Mouse (Mus musculus): ENCODE measurements around the gene Nsg2.

Gene Nsg2

GRCm38 (mm10) chr11:32011867-32012603 is 11.8 kb downstream of the Nsg2 start:
- ATAC-seq (ENCODE audit: insufficient number of reproducible peaks, low FRiP score, low TSS enrichment), result no peak

GRCm38 (mm10) chr11:32013014-32013427 is 12.8 kb downstream of the Nsg2 start:
- no peak for ATAC-seq (ENCODE audit: insufficient number of reproducible peaks, low FRiP score, low TSS enrichment)

DNA sequence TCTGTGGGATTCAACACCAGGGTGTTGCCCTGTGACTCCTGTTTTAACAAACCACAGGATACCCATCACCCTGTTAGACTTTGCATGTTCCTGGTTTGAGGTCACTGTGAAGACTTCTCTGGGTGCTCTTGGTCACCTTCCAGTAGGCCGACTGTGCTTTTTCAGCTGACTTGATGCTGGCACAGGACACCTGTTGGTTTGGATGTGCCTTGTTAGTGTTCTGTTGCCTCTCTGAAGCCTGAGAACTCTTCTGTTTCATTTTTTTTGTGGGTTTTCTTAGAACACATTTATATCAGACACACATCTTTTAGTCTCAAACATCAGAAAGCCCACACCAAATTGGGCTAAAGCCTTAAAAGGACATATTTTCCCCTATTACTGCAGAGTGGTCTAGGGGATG is 13.3 kb downstream of the Nsg2 start:
- ATAC-seq (ENCODE audit: insufficient number of reproducible peaks, low FRiP score, low TSS enrichment), result no peak

DNA sequence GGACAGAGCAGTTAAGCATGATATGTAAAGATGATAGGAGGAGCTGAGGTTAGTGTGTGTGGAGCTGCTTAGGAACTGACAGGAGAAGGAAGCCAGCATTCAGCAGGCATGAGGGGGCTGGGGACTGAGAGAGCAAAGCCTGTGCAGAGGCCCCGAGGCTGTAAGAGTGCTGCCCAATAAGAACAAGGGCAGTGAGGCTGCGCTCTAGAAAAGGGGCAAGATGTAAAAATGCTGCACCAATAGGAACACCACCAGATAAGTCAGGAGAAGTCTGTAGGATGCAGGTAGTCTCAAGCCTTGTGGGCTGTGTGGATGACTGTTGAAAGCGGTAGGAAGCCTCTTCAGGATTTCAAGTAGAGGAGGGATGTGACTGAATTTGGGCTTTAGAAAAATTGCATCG is 17.9 kb downstream of the Nsg2 start:
- ATAC-seq (ENCODE audit: insufficient number of reproducible peaks, low FRiP score, low TSS enrichment), result no peak

DNA sequence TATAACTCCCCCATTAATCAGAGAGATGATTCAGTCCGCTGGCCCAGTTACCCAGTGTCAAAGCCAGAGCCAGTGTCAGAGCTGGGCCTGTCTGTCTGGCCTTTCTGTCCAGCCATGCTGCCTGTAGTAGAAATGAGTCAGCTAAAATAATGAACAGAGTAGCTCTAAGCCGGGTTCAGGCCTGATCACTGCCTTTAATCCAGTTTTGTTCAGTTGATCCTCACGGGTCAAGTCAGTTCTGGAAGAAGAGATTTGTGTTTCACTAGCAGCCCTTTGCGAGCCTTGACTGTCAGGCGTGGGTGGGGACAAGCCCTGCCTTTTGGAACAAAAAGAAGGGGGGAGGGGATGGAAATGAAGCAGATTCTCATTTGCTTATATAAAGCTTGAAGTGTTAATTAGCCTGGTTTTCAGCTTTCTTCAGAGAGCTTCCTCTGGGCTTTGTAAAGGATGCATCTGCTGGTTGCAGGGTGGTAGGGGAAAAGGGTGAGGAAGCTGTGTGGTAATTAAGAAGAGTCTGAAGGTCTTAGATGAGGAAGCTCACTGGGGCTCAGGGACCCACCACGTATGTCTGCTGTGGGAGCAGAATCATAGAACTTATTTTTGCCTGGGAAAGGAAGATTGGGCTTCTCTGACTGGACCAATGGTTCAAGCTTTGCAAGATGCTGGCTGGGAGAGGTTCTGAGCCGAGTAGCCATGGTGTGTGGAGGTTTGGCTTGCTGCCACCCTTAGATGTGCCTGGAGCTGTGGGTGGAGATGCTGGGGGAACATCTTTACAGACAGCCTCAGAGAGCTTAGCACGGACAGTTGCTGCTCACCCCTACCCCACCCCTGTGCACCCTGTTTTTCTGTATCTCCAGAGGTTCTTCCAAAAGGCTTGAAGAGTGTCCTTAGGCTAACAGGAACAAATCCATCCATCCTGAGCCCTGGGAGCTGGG is 20.0 kb downstream of the Nsg2 start:
- ATAC-seq (ENCODE audit: insufficient number of reproducible peaks, low FRiP score, low TSS enrichment), result no peak

DNA sequence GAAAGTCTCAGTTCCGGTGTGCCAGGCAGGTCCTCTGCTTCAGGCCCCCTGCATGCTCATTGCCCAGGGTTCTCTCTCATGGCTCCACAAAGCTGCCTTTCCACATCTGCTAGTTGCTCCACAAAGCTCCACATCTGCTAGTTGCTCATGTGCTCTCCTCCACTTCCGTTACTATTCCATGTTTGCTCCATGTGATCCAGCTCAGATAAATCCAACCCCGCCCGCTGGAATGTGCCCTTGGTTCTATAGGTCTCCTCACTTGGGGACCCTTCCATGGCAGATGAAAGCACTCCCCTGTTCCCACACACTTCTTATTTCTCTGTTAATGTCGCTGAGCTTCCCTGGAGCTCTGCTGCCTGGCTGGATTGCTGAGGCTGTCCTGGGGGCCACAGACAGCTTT is 26.4 kb downstream of the Nsg2 start:
- no peak for ATAC-seq (ENCODE audit: insufficient number of reproducible peaks, low FRiP score, low TSS enrichment)

- no peak for ATAC-seq (ENCODE audit: insufficient number of reproducible peaks, low FRiP score, low TSS enrichment)
Measured at GRCm38 (mm10) chr11:32027474-32028342, 27.4 kb downstream of the Nsg2 start.

DNA sequence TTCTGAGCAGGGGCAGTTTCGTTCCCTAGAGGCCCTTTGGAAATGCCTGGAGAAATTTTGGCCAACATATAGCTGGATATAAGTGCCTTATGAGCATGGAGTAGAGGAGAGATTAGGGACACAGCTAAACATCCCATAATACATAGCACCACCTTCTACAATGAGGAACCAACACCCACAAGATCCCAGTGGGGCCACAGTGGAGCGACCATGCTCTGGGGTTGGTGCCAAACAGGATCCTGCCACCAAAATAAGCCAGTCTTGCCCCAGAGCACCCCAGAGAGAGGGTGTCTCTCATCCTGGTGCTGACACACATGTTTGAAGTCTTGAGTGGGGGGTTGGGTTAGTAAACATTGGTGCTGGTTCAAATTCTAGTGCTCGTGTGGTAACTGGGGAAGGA is 28.3 kb downstream of the Nsg2 start:
- ATAC-seq (ENCODE audit: insufficient number of reproducible peaks, low FRiP score, low TSS enrichment), result no peak

DNA sequence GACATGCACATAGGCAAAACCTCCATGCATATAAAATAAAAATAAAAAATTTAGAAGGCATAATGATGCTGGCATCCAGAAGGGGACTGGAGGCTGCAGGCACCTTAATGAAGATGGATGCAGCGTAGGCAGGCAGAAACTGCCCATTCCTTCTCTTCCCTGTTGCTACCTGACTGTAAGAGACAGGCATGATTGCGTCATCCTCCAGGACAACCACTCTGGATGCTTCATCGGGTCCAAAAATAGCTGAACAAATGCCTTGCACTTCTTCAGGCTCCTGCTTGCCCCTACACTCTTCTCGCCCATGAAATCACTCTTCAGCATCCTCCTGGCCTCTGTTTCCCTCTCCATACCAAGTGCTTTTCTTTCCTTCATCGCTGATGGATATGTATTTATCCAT is 29.1 kb downstream of the Nsg2 start:
- no peak for ATAC-seq (ENCODE audit: insufficient number of reproducible peaks, low FRiP score, low TSS enrichment)

DNA sequence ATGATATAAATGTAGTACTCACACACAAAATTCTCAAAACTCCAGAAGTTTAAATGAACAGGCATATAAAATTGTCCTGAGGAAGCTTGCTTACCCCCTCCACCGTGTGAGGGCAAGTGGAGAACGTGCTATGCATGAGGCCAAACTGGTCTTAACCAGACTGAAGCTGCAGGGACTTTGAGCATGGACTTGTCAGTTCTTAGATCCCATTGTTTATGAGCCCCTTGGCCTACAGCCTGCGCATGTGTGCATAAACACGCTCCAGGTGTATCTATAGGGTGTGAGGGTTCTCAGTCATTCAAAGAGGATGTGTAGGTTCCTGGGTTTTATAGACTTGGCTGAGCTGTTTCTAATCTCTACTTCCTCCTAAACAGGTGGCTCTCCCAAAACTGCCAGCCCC is 31.1 kb downstream of the Nsg2 start:
- ATAC-seq (ENCODE audit: insufficient number of reproducible peaks, low FRiP score, low TSS enrichment), result no peak

- no peak for ATAC-seq (ENCODE audit: insufficient number of reproducible peaks, low FRiP score, low TSS enrichment)
Measured at GRCm38 (mm10) chr11:32032053-32032452, 31.8 kb downstream of the Nsg2 start.

DNA sequence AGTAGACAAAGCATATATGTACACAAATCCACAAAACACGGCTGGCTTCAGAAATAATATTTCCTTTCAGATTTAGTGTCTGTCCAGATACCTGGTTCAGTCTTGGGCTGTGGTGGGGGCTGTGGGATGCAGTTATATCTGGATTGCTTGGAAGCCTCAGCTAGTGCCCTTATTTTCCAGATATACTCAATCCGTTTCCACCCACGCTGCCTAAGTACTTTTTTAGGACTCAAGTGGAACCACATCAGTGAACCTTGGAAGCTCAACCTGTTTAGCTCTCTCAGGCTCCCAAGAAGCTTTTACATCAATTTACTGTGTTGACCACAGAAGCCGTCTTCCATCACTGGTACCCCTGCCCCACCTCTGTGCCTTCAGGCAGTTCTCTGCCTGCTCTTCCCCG is 35.6 kb downstream of the Nsg2 start:
- no peak for ATAC-seq (ENCODE audit: insufficient number of reproducible peaks, low FRiP score, low TSS enrichment)

DNA sequence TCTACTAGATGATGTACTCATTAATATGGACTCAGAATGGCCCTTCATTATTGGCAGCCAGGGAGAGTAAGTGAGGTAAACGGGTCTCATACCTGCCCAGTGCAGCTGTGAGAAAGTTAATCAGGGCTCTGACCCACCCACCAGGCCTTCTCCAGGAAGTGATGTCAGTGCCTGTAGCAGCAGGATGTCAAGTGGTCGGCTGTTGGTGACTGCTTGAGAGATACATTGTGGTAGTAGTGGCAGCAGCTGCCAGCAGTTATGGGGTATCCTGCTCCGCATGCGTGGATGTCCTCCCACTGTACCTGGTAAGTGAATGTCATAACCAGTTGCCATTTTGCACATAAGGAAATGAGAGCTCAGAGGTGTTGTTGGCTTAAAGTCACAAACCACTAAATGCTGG is 39.4 kb downstream of the Nsg2 start:
- ATAC-seq (ENCODE audit: insufficient number of reproducible peaks, low FRiP score, low TSS enrichment), result no peak

DNA sequence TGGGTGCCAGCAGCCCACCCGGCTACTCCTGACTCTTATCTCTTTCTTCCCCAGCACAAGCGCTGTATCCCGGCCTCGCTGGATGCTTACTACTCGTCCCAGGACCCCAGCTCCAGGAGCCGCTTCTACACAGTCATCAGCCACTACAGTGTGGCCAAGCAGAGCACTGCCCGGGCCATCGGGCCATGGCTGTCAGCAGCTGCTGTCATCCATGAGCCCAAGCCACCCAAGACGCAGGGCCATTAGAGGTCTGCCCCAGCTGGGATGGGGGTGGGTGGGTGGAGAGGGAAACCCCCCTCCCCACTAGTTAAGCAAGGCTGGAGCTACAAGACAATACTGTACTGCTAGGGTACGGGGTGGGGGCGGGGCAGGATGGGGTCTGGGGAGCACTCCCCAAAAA is 57.1 kb downstream of the Nsg2 start:
- no peak for ATAC-seq (ENCODE audit: insufficient number of reproducible peaks, low FRiP score, low TSS enrichment)

GRCm38 (mm10) chr11:32057861-32058260 is 57.6 kb downstream of the Nsg2 start:
- ATAC-seq (ENCODE audit: insufficient number of reproducible peaks, low FRiP score, low TSS enrichment), result no peak

GRCm38 (mm10) chr11:32061020-32061419 is 60.8 kb downstream of the Nsg2 start:
- no peak for ATAC-seq (ENCODE audit: insufficient number of reproducible peaks, low FRiP score, low TSS enrichment)

- no peak for ATAC-seq (ENCODE audit: insufficient number of reproducible peaks, low FRiP score, low TSS enrichment)
Measured at GRCm38 (mm10) chr11:32061874-32062273, 61.6 kb downstream of the Nsg2 start.

- ATAC-seq (ENCODE audit: insufficient number of reproducible peaks, low FRiP score, low TSS enrichment), result no peak
Measured at GRCm38 (mm10) chr11:32063775-32064510, 63.7 kb downstream of the Nsg2 start.

DNA sequence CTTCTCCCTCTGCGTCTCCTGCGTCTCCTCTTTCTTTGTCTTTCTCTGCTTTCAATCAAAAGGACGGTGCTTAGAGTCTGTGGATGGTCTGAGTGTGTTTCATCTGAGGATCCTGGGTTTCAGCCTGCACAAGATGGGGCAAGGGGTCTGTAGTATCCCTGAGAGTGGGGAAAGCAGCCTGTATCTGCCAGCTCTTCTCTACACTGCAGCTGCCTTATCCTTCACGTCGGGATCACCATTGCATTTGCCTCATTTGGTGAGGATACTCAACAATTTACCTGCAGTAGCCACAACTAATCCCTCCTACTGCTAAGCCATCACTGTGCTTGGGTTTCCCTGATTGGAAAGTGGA is 64.2 kb downstream of the Nsg2 start:
- no peak for ATAC-seq (ENCODE audit: insufficient number of reproducible peaks, low FRiP score, low TSS enrichment)

Measured in cerebellum, adult (tissue).